Mouse (Mus musculus) forebrain, embryonic 12.5 days (tissue): Measurements from ENCODE around the gene Slc12a1. TPM values are rescaled to one million over a fixed set of nuclear protein-coding genes. Genes with fewer than 3 reads are reported as not detected.
A peak's percentile ranks its signal among the peaks of the same experiment; 100 is the strongest.
"Not testable (repeated sequence)": the region's sequence is repeated elsewhere in the genome, so short reads cannot be mapped to it uniquely, and the experiment has no call there.

Experiments used
- ATAC-seq: fragments of 200-750 bp; cut with Nextera tagmentation; 2 replicates; pipeline ENCODE4 v1.8.0; 2017; ENCODE audit warnings: moderate TSS enrichment; ENCODE audit not compliant: low FRiP score
- H3K27ac ChIP-seq: fragments of 300-500 bp; sonication (generic); 2 replicates; pipeline ENCODE4 v1.5.1; 2016; ENCODE audit warnings: mild to moderate bottlenecking
- H3K27me3 ChIP-seq: fragments of 300-500 bp; sonication (generic); 2 replicates; pipeline ENCODE4 v1.6.1; 2016; ENCODE audit warnings: mild to moderate bottlenecking
- H3K36me3 ChIP-seq: fragments of 300-500 bp; sonication (generic); replicated peaks from 2 replicates; pipeline ENCODE4 v1.6.1; 2016; ENCODE audit warnings: mild to moderate bottlenecking
- H3K4me1 ChIP-seq: fragments of 300-500 bp; sonication (generic); 2 replicates; pipeline ENCODE4 v1.6.1; 2016
- H3K4me2 ChIP-seq: fragments of 300-500 bp; sonication (generic); 2 replicates; pipeline ENCODE4 v1.6.1; 2016; ENCODE audit warnings: mild to moderate bottlenecking, moderate library complexity
- H3K4me3 ChIP-seq: fragments of 300-500 bp; sonication (generic); replicated peaks from 2 replicates; pipeline ENCODE4 v1.5.1; 2016; ENCODE audit warnings: mild to moderate bottlenecking
- H3K9ac ChIP-seq: fragments of 300-500 bp; sonication (generic); 2 replicates; pipeline ENCODE4 v1.6.1; 2016; ENCODE audit warnings: mild to moderate bottlenecking
- H3K9me3 ChIP-seq: fragments of 300-500 bp; sonication (generic); 2 replicates; pipeline ENCODE4 v1.6.1; 2016
- WGBS: fragments of 180-500 bp; shearing (Covaris S2); methylation state at CpG from one replicate; pipeline ENCODE4 v1.1.7; 2016; 5-methylcytosine and 5-hydroxymethylcytosine counted together
- polyA plus RNA-seq: library from polyadenylated mRNA; unstranded; fragments of >200 nt; fragmentation: Nextera tagmentation; extraction: Ambion mirVana; gene quantifications from 2 replicates; pipeline ENCODE4 v1.2.1, GENCODE M21; 2016

The Slc12a1 gene
- polyA plus RNA-seq, result not detected in 2 replicates

- Histone ChIP-seq H3K9ac (no peak within 1 kb of the TSS), H3K4me1 (no peaks in the 10 kb centered on the region), H3K36me3 (no peaks in the 10 kb centered on the region), H3K27me3 (no peaks in the 10 kb centered on the region), H3K9me3 (no peaks in the 10 kb centered on the region), H3K27ac (no peak within 1 kb of the TSS), H3K4me2 (no peak within 1 kb of the TSS), H3K4me3 (no peak within 1 kb of the TSS)
- 89% methylated on average over 6 of the region's 6 CpGs for WGBS
- ATAC-seq, result no peak
Observed at GRCm38 (mm10) chr2:125152388-125152787, at the start of gene Slc12a1. Gene Slc12a1 (plus strand): TSS chr2:125152505.

DNA sequence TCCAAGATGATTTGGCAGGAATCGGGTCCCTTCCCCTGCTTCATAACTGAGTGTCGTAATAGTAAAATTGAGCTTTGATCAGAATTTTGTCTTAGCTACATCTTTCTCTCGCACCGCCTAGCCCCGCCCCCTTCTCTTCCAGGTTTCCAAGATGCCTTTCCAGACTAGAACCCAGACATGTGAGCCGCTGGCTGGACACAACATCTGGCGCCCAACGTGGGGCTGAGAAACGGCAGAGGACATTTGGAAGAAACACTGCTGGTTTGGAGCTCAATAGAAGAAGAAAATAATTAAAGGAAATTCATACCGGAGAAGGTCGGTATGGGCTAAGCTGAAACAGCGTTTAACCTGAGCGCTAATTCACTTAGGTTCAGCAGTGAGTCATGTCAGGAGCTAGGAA is 47.8 kb upstream of the Slc12a1 start:
- H3K4me1 ChIP-seq, H3K9ac ChIP-seq, ATAC-seq, H3K4me3 ChIP-seq, H3K4me2 ChIP-seq, H3K27me3 ChIP-seq, H3K9me3 ChIP-seq, H3K27ac ChIP-seq: not testable (repeated sequence)
- 96% methylated on average over 13 of the region's 13 CpGs for WGBS
- H3K36me3 ChIP-seq, result peaks cover 66% of the 10 kb centered on the region

- not testable (repeated sequence) for H3K9ac ChIP-seq, H3K9me3 ChIP-seq, H3K4me3 ChIP-seq, H3K27ac ChIP-seq, H3K4me1 ChIP-seq, H3K4me2 ChIP-seq, ATAC-seq, H3K27me3 ChIP-seq
- 75% methylated on average over 4 of the region's 4 CpGs for WGBS
- peaks cover 58% of the 10 kb centered on the region for H3K36me3 ChIP-seq
Observed at GRCm38 (mm10) chr2:125106536-125106935, 45.8 kb upstream of the Slc12a1 start.

DNA sequence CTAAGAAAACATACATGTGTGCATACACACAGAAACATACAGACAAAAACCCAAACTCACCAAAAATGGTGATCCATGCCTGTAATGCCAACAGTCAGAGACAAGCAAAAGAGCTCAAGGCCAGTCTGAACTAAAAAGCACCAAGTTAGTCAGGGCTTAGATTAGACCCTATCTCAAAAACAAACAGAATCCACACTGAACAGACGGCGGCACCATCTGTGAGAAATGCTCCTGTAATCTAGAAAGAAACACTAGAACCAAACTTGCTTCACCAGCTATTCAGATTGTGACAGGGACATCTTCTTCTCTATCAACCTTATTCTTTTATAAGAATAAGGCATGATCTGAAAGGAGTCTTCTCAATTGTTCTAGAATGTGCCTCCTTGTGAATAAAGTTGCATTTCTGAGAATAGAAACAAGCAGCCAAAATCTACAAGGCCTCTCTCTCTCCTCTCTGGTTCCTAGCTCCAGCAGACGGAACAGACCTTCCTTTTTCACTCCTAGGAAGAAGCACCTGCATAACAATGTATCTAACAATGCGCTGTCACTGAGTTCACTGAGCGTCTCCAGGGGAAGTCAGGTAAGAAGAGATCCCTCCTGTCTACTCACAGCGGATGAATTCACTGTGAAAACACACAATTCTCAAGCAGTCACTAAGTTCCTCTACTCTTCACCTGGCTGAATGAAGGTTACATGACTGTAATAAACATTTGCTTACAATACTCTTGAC is 32.8 kb upstream of the Slc12a1 start:
- Histone ChIP-seq H3K4me1 (peaks cover 28% of the 10 kb centered on the region), H3K27me3 (no peaks in the 10 kb centered on the region), H3K36me3 (peaks cover 15% of the 10 kb centered on the region), H3K4me2 (no peak overlapping the region), H3K4me3 (no peak overlapping the region), H3K27ac (no peak overlapping the region), H3K9ac (no peak overlapping the region), H3K9me3 (no peaks in the 10 kb centered on the region)
- WGBS, result 74% methylated on average over 6 of the region's 6 CpGs
- ATAC-seq, result no peak

DNA sequence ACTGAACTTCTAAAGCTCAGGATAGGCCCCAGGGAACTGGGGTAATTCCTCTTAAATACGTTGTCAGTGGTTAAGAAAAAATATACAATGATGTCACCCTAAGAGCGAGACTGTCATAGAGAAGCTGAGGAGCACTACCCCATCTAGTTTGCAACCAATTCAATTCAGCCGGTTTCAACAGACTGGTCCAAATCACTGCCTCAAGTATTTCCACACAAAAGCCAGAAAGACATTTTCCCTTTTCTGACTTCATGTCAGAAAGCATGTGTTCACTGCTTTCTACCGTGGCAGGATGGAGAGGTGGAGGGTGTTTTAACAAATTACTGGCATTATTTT is 30.0 kb upstream of the Slc12a1 start:
- Histone ChIP-seq H3K4me1 (peaks cover 28% of the 10 kb centered on the region), H3K36me3 (no peaks in the 10 kb centered on the region), H3K27ac (peak overlapping the region; percentile 95; the same call in 1 of the 2 replicates), H3K4me2 (peak overlapping the region; percentile 56), H3K9ac (peak overlapping the region; percentile 99), H3K4me3 (peak overlapping the region; percentile 90), H3K9me3 (no peaks in the 10 kb centered on the region), H3K27me3 (no peaks in the 10 kb centered on the region)
- WGBS, result 5% methylated on average over 4 of the region's 4 CpGs
- peak; percentile 33; the same call in 1 of the 2 replicates for ATAC-seq

DNA sequence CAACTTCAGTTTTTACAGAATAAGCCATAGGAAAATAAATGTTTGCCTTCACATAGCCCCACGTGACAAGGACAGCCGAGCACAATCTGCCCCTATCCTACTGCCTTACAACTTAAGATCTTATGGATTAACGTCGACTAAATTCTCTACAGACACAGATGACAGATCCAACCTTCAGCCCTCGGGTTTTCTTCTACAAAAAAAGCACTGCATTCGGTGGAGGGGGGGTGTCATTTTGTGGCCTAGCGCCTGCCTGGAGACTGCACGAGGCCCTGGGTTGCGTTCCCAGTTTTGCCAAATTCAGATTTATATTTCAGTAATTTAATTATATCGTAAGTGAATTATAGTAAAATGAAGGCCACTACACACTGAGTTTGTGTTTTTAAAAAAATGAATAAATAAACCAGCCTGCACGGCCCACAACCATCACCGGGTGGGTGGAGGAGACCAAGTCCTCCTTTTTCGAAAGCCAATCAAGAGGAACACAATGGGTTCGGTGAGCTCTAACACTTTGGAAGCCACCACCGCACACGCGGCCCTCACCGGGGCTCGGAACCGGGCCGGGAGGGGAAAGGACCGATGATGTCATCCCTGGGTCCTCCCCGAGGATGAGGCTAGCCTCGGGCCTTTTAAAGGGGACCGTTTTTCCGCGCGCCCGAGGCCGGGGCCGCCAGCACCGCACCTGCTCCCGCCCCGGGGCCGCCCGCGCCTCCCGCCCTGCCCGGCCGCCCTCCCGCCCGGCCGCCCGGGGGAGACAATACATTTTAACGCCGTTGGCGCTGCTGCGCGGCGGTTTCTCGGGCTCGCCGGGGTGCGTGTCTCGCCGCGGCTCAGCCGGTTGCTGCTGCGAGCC is 29.5 kb upstream of the Slc12a1 start:
- H3K9me3 ChIP-seq, result no peaks in the 10 kb centered on the region
- no peaks in the 10 kb centered on the region for H3K36me3 ChIP-seq
- peak overlapping the region; percentile 90 for H3K4me3 ChIP-seq
- peak; percentile 82 for ATAC-seq
- WGBS, result under 1% methylated on average over 55 of the region's 59 CpGs
- no peaks in the 10 kb centered on the region for H3K27me3 ChIP-seq
- peak overlapping the region; percentile 99 for H3K9ac ChIP-seq
- H3K4me1 ChIP-seq, result peaks cover 28% of the 10 kb centered on the region
- H3K27ac ChIP-seq, result peak overlapping the region; percentile 95
- peak overlapping the region; percentile 56 for H3K4me2 ChIP-seq

- Histone ChIP-seq H3K4me1 (peaks cover 28% of the 10 kb centered on the region), H3K36me3 (no peaks in the 10 kb centered on the region), H3K27me3 (no peaks in the 10 kb centered on the region), H3K4me3 (peak within 1 kb of the TSS; percentile 90), H3K4me2 (peak within 1 kb of the TSS; percentile 56), H3K9ac (peak within 1 kb of the TSS; percentile 99), H3K27ac (peak within 1 kb of the TSS; percentile 95), H3K9me3 (no peaks in the 10 kb centered on the region)
- under 1% methylated on average over 28 of the region's 48 CpGs for WGBS
- ATAC-seq, result peak; percentile 85
Observed at GRCm38 (mm10) chr2:125123477-125123852, 28.8 kb upstream of the Slc12a1 start, which contains the start of gene Myef2. Gene Myef2 (minus strand): TSS chr2:125123661.

GRCm38 (mm10) chr2:125125824-125126223 is 26.5 kb upstream of the Slc12a1 start:
- peaks cover 11% of the 10 kb centered on the region for H3K4me1 ChIP-seq
- no peak overlapping the region for H3K9ac ChIP-seq
- H3K27me3 ChIP-seq, result no peaks in the 10 kb centered on the region
- no peaks in the 10 kb centered on the region for H3K36me3 ChIP-seq
- no peak overlapping the region for H3K27ac ChIP-seq
- ATAC-seq, result no peak
- no peak overlapping the region for H3K4me3 ChIP-seq
- H3K9me3 ChIP-seq, result no peaks in the 10 kb centered on the region
- 45% methylated on average over 4 of the region's 4 CpGs for WGBS
- H3K4me2 ChIP-seq, result no peak overlapping the region

DNA sequence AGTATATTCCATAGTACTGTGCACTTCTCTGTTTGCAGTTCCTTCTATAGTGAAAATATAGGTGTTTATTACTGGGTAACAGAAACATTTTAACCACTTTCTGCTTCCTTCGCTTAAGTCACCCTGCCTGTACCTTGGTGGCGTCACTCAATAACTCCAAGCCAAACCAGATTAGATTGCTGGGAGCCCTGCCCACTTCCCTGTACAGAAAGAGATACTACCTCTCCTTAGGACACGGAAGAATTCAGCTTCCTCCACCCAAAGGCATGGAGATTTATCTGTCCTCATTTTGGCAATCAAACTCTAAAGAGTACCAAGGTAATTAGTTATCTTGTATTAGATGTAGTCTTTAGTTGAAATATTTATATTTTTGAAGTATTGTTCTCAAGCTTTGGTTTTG is 25.5 kb upstream of the Slc12a1 start:
- no peak overlapping the region for H3K9ac ChIP-seq
- H3K4me2 ChIP-seq, result no peak overlapping the region
- ATAC-seq, result no peak
- 90% methylated on average over 3 of the region's 3 CpGs for WGBS
- H3K9me3 ChIP-seq, result no peaks in the 10 kb centered on the region
- no peaks in the 10 kb centered on the region for H3K27me3 ChIP-seq
- H3K4me1 ChIP-seq, result peaks cover 3% of the 10 kb centered on the region
- H3K27ac ChIP-seq, result no peak overlapping the region
- no peaks in the 10 kb centered on the region for H3K36me3 ChIP-seq
- no peak overlapping the region for H3K4me3 ChIP-seq

- 20% methylated on average over 4 of the region's 4 CpGs for WGBS
Observed at GRCm38 (mm10) chr2:125134113-125134512, 18.2 kb upstream of the Slc12a1 start.

DNA sequence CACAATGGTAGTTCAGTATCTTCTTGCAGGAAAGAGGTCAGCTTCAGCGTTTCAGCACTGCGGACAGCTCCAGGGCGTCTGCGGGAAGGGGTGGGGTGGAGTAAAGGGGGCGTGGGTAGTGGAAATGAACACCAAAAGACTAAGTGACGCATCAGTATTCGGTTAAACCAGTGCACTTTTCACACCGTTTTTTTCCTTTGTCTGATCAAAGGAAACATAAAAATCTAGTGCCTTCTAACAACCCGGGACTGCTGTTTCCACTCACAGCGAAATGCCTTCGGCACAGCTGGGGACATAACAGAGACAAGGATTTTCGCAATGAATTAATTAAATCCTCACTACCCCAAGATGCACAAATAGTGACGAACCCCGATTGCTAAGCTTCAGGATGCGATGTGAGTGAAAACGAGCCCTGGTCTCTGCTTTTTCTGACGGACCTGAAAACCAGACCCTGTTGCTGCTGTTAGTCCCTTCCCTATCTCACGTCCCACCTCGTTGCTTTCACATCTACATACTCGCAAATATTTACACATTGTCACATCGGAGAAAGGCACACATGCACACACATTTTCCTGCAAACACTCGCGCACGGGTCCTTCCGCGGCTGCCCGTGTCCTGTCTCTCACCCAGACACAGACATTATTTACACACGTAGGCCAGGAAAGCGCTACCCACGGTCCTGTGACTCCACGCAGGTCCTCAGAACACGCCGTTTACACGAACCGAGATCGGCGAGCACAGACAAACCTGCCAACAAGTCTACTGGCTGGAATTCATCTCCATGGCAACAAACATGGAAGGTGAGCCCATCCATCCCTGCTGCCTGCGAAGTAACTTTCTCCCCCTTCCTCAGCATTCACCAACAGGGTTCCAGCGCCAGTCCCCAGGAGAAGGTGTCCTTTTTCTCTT is 16.1 kb upstream of the Slc12a1 start, which contains the start of gene Ctxn2:
Ctxn2 (plus strand) TSS at position 790 of the 909 bp plus-strand sequence.
- no peaks in the 10 kb centered on the region for H3K9me3 ChIP-seq
- peak within 1 kb of the TSS; percentile 72 for H3K4me2 ChIP-seq
- peak; percentile 64 for ATAC-seq
- H3K9ac ChIP-seq, result peak within 1 kb of the TSS; percentile 13; the same call in 1 of the 2 replicates
- no peak within 1 kb of the TSS for H3K27ac ChIP-seq
- no peaks in the 10 kb centered on the region for H3K36me3 ChIP-seq
- H3K4me3 ChIP-seq, result peak within 1 kb of the TSS; percentile 42
- peaks cover 15% of the 10 kb centered on the region for H3K4me1 ChIP-seq
- 1% methylated on average over 39 of the region's 39 CpGs for WGBS
- peaks cover 3% of the 10 kb centered on the region; the same call in 1 of the 2 replicates for H3K27me3 ChIP-seq

More at GRCm38 (mm10) chr2:125134113-125134512, 18.2 kb upstream of the Slc12a1 start:
- H3K4me2 ChIP-seq, result no peak overlapping the region
- peaks cover 3% of the 10 kb centered on the region; the same call in 1 of the 2 replicates for H3K27me3 ChIP-seq
- ATAC-seq, result no peak
- no peak overlapping the region for H3K9ac ChIP-seq
- H3K27ac ChIP-seq, result no peak overlapping the region
- no peaks in the 10 kb centered on the region for H3K36me3 ChIP-seq
- no peak overlapping the region for H3K4me3 ChIP-seq
- H3K9me3 ChIP-seq, result no peaks in the 10 kb centered on the region
- H3K4me1 ChIP-seq, result peaks cover 15% of the 10 kb centered on the region
